Mouse (Mus musculus): Measurements from ENCODE around the gene Slc30a7. TPM values are rescaled to one million over a fixed set of nuclear protein-coding genes. Genes with fewer than 3 reads are reported as not detected.
A peak's percentile ranks its signal among the peaks of the same experiment; 100 is the strongest.

Gene Slc30a7
- 10 to 100 TPM; 31.9 to 42.0 TPM for total RNA-seq (2021)
- long read RNA-seq, experiment 1, full-length matches to known transcripts = 21 of 24 reads
- long read RNA-seq, experiment 1, partial matches to known transcripts = 0 of 24 reads
- long read RNA-seq, experiment 1, other reads (novel, unspliced or antisense) = 3 of 24 reads
- long read RNA-seq, experiment 2, full-length matches to known transcripts = 9 of 9 reads
- long read RNA-seq, experiment 2, partial matches to known transcripts = 0 of 9 reads
- long read RNA-seq, experiment 2, other reads (novel, unspliced or antisense) = 0 of 9 reads

DNA sequence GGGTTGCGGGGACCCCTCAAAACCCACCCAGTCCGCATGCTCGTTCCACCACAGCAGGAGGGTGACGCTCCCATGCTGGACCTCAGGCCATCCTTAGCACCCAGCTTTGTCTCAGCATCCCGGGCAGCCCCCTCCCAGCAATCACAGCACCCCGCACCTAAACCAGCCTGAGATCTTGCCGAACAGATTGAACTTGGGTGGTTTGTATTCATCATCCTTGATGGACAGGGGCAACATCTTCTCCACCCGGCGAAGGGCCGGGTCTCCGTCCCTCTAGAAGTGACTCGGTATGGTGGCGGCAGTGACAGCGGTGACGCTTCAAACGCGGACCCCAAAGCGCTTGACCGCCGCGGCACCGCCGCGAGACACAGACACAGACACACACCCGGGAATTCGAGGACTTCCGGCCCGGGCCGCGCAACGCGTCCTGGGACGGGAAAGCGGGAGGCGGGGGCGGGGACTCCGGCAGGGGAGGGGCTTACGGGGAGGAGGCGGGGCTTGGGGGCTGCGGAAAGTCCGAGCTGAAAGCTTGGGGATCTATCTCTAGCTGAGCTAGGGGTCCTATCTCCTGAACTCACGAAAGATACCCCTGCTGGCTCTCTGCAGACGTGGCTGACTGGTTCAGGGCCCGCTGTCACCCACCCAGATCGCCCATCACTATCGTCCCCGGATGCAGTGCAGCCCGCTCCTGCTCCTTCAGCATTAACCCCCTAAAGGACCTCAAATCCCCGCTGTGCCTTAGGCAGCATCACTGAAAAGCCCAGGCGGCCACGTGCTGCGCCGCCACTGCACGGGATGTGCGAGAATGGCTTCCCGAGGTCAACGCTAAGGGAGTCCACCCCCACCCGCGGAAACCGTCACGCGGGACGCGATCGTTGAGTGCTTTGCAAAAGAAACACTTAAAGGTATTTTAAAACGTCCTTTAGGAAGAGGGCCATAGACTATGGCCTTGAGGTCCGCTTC is at the start of gene Slc30a7, which contains the start of gene Extl2:
Gene Slc30a7, minus strand, starts transcription at position 429 of the 963 bp plus-strand sequence.
Gene Extl2, plus strand, starts transcription at position 485 of the 963 bp plus-strand sequence.
- peak; percentile 90 to 93 for DNase-seq

DNA sequence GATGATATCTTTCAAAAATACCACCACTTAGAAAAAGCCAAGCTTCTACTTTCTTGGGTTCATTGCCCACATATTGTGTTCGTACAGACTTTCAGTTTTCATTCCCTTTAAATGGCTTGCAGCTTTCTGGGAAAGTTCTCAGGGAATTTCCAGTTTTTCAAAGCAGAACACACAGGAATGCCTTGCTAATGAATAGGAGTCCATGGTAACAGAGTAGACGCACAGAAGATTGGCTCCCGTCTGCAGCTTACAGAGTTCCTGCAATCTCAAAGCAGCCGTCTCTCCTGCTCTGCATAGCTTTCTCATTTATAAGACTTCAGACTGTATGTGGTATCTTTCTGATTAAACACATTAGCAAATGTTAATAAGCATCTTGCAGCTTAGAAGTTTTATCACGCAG is 39.8 kb upstream of the Slc30a7 start:
- DNase-seq = no peak

DNA sequence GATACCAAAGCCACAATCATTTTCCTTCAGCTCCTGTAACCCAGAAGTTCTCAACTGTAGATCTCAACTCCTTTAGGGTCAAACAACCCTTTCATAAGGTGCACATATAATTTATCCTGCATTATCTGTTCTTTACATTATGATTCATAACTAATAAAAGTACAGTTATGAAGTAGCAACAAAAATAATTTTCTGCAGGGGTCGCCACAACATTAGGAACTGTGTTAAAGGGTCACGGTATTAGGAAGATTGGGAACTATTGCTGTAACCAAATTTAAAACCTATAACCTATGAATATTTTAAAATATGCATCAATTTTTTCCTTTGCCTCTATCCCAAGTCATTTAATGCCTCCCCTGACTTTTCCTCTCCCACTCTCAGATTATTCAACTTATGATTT is 38.8 kb upstream of the Slc30a7 start:
- no peak for DNase-seq

DNA sequence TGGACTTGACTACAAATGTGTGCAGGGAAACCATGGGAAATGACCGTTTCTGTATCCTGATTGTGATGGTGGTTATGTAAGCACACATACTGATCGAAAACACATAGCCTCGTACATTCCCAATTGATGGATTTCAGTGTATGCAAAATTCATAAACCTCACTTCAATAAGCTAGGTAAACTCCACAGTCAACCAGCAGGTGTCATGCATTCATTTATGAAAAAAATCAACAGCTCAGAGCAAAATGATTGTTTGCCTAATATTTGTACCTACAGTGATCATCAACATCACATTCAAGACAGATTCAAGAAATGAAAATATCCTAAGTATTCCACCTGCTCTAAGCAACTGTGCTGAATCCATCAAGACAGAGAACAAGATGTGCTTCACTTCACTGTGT is 33.6 kb upstream of the Slc30a7 start:
- DNase-seq = no peak

GRCm38 (mm10) chr3:116033871-116034222 is 26.6 kb upstream of the Slc30a7 start:
- DNase-seq = peak in 1 of 2 experiments; percentile 16

DNA sequence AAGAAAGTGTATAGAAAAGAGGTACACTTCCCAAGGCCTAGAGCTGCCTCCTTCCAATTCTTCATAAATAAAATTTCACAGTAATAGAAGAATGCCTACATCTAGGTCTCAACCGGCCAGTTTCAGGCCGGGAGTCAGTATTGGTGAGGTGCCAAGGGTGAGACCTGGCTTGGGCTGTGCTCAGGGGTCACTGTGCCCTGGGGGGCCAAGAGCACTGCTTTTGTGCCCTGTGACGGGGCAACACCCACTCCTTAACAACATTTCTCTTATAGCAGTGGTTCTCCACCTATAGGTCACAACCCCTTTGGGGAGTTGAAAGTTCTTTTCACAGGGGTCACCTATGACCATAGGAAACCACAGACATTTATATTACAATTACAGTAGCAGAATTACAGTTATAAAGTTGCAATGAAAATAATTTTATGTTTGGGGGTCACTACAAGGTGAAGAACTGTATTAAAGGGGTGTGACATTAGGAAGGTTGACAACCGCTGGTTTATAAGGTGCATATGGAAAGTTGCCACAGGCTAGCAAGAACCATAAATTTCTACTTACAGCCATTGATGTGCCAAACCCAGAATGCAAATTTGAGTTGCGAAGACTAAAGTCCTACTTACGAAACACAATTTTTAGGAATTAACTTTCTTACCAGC is 26.1 kb upstream of the Slc30a7 start:
- no peak for DNase-seq

DNA sequence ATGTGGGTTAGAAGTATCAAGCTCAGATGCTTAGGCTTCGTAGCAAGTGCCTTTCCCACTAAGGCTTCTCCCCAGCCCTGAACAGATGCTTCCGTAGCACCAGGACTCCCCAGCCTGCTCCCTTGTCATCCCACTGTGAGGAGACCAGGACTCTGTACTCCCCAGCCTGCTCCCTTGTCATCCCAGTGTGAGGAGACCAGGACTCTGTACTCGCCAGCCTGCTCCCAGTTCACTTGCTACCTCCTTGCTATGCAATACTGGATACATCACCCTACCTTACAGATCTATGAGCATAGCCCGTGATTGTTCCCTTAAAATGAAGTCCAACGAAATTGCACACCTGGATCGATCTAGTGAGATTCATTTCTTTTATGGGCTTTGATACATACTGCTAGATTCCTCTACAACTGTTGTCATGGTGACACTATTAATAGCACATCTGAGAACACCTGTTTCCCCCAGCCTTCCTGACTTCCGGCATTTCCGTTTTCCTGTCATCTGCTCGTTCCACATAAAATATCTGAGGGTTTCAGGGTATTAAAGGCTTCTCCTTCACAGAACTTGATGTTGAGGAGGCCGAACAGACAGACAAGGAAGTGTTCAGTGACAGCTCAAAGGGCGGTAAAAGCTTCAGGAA is 23.1 kb upstream of the Slc30a7 start:
- no peak for DNase-seq

DNA sequence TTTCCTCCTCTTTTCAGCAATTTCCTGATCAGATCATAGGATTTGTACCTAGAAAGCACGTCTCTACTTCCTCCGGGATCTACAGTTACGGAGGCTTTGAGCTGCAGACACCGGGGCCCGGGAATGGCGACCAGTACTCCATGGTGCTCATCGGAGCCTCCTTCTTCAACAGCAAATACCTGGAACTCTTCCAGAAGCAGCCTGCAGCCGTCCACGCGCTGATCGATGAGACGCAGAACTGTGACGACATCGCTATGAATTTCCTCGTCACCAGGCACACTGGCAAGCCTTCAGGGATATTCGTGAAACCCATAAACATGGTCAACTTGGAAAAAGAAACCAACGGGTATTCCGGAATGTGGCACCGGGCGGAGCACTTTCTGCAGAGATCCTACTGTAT is 19.8 kb upstream of the Slc30a7 start:
- DNase-seq = no peak

GRCm38 (mm10) chr3:116025701-116026100 is 18.5 kb upstream of the Slc30a7 start:
- DNase-seq = no peak

DNA sequence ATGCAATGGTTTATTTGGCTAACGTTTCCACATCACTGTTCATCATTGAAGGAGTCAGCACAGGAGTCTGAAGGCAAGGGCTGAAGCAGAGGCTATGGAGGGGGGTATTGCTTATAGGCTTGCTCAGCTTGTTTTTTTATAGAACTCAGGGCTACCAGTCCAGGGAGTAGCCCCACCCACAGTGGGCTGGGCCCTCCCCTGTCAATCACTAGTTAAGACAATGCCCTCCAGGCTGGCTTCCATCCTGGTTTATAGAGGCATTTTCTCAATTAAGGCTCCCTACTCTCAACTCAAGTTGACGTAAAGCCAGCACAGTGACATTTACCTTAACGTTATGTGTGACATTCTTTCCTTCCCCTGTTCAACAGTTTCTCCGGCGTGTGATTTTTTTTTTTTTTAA is 17.5 kb upstream of the Slc30a7 start:
- no peak for DNase-seq

GRCm38 (mm10) chr3:116024236-116024635 is 17.0 kb upstream of the Slc30a7 start:
- no peak for DNase-seq

GRCm38 (mm10) chr3:116019136-116019535 is 11.9 kb upstream of the Slc30a7 start:
- no peak for DNase-seq

- no peak for DNase-seq
Measured at GRCm38 (mm10) chr3:116018606-116019005, 11.4 kb upstream of the Slc30a7 start.

- no peak for DNase-seq
Measured at GRCm38 (mm10) chr3:116016116-116016515, 8.9 kb upstream of the Slc30a7 start.

- DNase-seq = no peak
Measured at GRCm38 (mm10) chr3:116014901-116015300, 7.7 kb upstream of the Slc30a7 start.

- DNase-seq = no peak
Measured at GRCm38 (mm10) chr3:116009622-116010344, 2.6 kb upstream of the Slc30a7 start.

- peak; percentile 86 to 87 for DNase-seq
Measured at GRCm38 (mm10) chr3:116007941-116008440, 785 bp upstream of the Slc30a7 start.

- DNase-seq = peak; percentile 6 to 12
Measured at GRCm38 (mm10) chr3:116006284-116006977, 775 bp downstream of the Slc30a7 start.

GRCm38 (mm10) chr3:115996929-115997328 is 10.3 kb downstream of the Slc30a7 start:
- DNase-seq = no peak

DNA sequence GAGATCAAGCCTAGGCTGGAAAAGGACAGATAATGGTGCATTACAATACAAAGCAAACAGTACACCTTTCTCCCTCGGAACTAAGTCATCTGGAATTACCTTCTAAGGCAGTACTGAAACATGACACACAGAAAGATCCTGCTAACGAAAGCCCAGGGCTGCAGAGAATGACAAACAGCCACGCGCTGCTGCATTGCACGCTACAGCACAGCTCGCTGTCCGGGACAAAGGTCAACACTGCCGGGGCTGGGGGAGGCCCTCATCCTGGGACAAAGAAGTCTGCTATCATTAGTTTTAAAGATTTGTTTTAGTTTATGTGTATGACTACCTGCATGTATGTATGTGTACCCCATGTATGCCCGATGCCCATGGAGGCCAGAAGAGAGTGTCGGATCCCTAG is 14.2 kb downstream of the Slc30a7 start:
- no peak for DNase-seq

- no peak for DNase-seq
Measured at GRCm38 (mm10) chr3:115992588-115992987, 14.6 kb downstream of the Slc30a7 start.

Measured in adrenal gland, postnatal 36 days (tissue).